In genomic region chr13:100524896-100525295, GRCm38 (mm10) we compare ENCODE assay signal across 20 mouse cellular contexts. TPM values are rescaled to one million over a fixed set of nuclear protein-coding genes. Genes with fewer than 3 reads are reported as not detected.
DNase-seq lines count a peak whose midpoint lies in the region; ATAC-seq and TF ChIP-seq lines count a peak whose summit lies in the region.
"Had no signal": no experiment of that assay in that cellular context is flagged by ENCODE, and none has a peak within 500 bp of the region (broad histone marks: within the 10 kb centered on the region; RNA-seq: fewer than 3 reads in every experiment).

No protein-coding gene starts in this region.

- H3K9ac ChIP-seq in forebrain, postnatal 0 days, result no peak overlapping the region
- no peak overlapping the region for H3K9ac ChIP-seq in forebrain, embryonic 16.5 days (replicated peaks; ENCODE audit: low read depth, low read length)
- no peak overlapping the region for H3K9ac ChIP-seq in liver, adult 2 months (ENCODE audit: low read depth, low read length)
- H3K9ac ChIP-seq in liver, embryonic 12.5 days, result no peak overlapping the region
- H3K9ac ChIP-seq: hindbrain, embryonic 12.5 days; hindbrain, embryonic 15.5 days had no signal

- no peak for TF ChIP-seq CTCF in forebrain, postnatal 0 days (IDR thresholded peaks at IDR 0.05; ENCODE audit: low read depth)
- no peak for TF ChIP-seq CTCF in liver, adult 2 months (IDR thresholded peaks at IDR 0.05; ENCODE audit: low read depth, low read length)

- no peaks in the 10 kb centered on the region for H3K27me3 ChIP-seq in forebrain, postnatal 0 days (ENCODE audit: insufficient read depth, low read length)
- no peaks in the 10 kb centered on the region for H3K27me3 ChIP-seq in forebrain, embryonic 16.5 days (replicated peaks; ENCODE audit: control insufficient read depth, insufficient read depth, low read length)
- H3K27me3 ChIP-seq in liver, adult 2 months (ENCODE audit: control insufficient read depth, insufficient read depth, low read length), result no peaks in the 10 kb centered on the region
- H3K27me3 ChIP-seq in liver, embryonic 12.5 days (replicated peaks), result no peaks in the 10 kb centered on the region
- H3K27me3 ChIP-seq: hindbrain, embryonic 12.5 days; hindbrain, embryonic 15.5 days; Patski had no signal

- no peaks in the 10 kb centered on the region for H3K36me3 ChIP-seq in forebrain, postnatal 0 days (ENCODE audit: insufficient read depth)
- H3K36me3 ChIP-seq in forebrain, embryonic 16.5 days (ENCODE audit: control insufficient read depth, insufficient read depth), result no peaks in the 10 kb centered on the region
- H3K36me3 ChIP-seq in liver, adult 2 months (ENCODE audit: control insufficient read depth, insufficient read depth, low read length), result no peaks in the 10 kb centered on the region
- H3K36me3 ChIP-seq in liver, embryonic 12.5 days, result 0 out of 2 replicates have a peak, but pooled peaks cover 3% of the 10 kb centered on the region
- H3K36me3 ChIP-seq: hindbrain, embryonic 12.5 days; hindbrain, embryonic 15.5 days had no signal

- no peaks in the 10 kb centered on the region for H3K9me3 ChIP-seq in forebrain, postnatal 0 days (ENCODE audit: low read length)
- no peaks in the 10 kb centered on the region for H3K9me3 ChIP-seq in forebrain, embryonic 16.5 days (ENCODE audit: control insufficient read depth, low read length)
- H3K9me3 ChIP-seq in liver, embryonic 12.5 days (replicated peaks), result 0 out of 2 replicates have a peak, but pooled peaks cover 3% of the 10 kb centered on the region
- H3K9me3 ChIP-seq: hindbrain, embryonic 12.5 days; hindbrain, embryonic 15.5 days had no signal

- no peak for TF ChIP-seq POLR2A in liver, adult 2 months (IDR thresholded peaks at IDR 0.05; ENCODE audit: extremely low read depth, insufficient read depth, low read length)

- no peak overlapping the region for H3K4me2 ChIP-seq in forebrain, postnatal 0 days (ENCODE audit: low read depth)
- no peak overlapping the region for H3K4me2 ChIP-seq in forebrain, embryonic 16.5 days (ENCODE audit: low read length)
- H3K4me2 ChIP-seq in liver, embryonic 12.5 days, result no peak overlapping the region
- H3K4me2 ChIP-seq: heart, embryonic 11.5 days; hindbrain, embryonic 12.5 days; hindbrain, embryonic 15.5 days had no signal

- H3K4me1 ChIP-seq in forebrain, postnatal 0 days (ENCODE audit: insufficient read depth), result peaks cover 3% of the 10 kb centered on the region; the same call in 1 of the 2 replicates
- H3K4me1 ChIP-seq in forebrain, embryonic 16.5 days (replicated peaks; ENCODE audit: control insufficient read depth, insufficient read depth, low read length), result peaks cover 4% of the 10 kb centered on the region
- H3K4me1 ChIP-seq in liver, adult 2 months (ENCODE audit: control insufficient read depth, insufficient read depth, low read length), result peaks cover 29% of the 10 kb centered on the region
- H3K4me1 ChIP-seq in liver, embryonic 12.5 days, result peaks cover 7% of the 10 kb centered on the region; the same call in 1 of the 2 replicates
- H3K4me1 ChIP-seq: hindbrain, embryonic 12.5 days; hindbrain, embryonic 15.5 days had no signal

- no peak; the same call in 1 of the 2 replicates for ATAC-seq in forebrain, postnatal 0 days
- no peak for ATAC-seq in forebrain, embryonic 16.5 days
- ATAC-seq in liver, embryonic 12.5 days, result no peak
- ATAC-seq: intestine, postnatal 0 days; Patski had no signal

- peak overlapping the region; percentile 54; the same call in 1 of the 2 replicates for H3K27ac ChIP-seq in forebrain, postnatal 0 days (ENCODE audit: low read depth, low read length)
- no peak overlapping the region for H3K27ac ChIP-seq in forebrain, embryonic 16.5 days (ENCODE audit: low read length)
- H3K27ac ChIP-seq in liver, adult 2 months (replicated peaks; ENCODE audit: insufficient read depth, low read depth, low read length), result no peak overlapping the region
- no peak overlapping the region for H3K27ac ChIP-seq in liver, embryonic 12.5 days
- H3K27ac ChIP-seq: heart, adult 2 months; hindbrain, embryonic 12.5 days; hindbrain, embryonic 15.5 days had no signal

- DNase-seq in forebrain, postnatal 0 days, result peak; percentile 15
- DNase-seq in liver, adult 2 months (ENCODE audit: extremely low read depth, low read depth, low spot score), result peak; percentile 65
- peak; percentile 33 for DNase-seq in brain, adult 2 months (ENCODE audit: low read depth, low spot score)
- DNase-seq in telencephalon, adult 2 months (ENCODE audit: low read depth, low spot score), result peak; percentile 3
- DNase-seq in c-Kit-positive CD71-positive TER-119-positive erythroid progenitor cells, embryonic 14.5 days (ENCODE audit: low spot score), result no peak
- no peak for DNase-seq in testis, postnatal 10 days (ENCODE audit: low spot score)
- DNase-seq: adrenal gland, adult 2 months; adrenal gland, postnatal 14 days; cerebellum, adult 18-20 months; cerebellum, adult 9-11 months; cerebellum, postnatal 36 days; gastrocnemius, postnatal 25 days; heart, adult 2 months had no signal

- H3K4me3 ChIP-seq in forebrain, postnatal 0 days (ENCODE audit: low read depth, low read length), result no peak overlapping the region
- H3K4me3 ChIP-seq in forebrain, embryonic 16.5 days (replicated peaks; ENCODE audit: low read length), result no peak overlapping the region
- no peak overlapping the region for H3K4me3 ChIP-seq in liver, adult 2 months (ENCODE audit: insufficient read depth, low read depth, low read length)
- no peak overlapping the region for H3K4me3 ChIP-seq in liver, embryonic 12.5 days
- H3K4me3 ChIP-seq: heart, adult 2 months; hindbrain, embryonic 12.5 days; hindbrain, embryonic 15.5 days had no signal

- WGBS in forebrain, postnatal 0 days, result 58% methylated on average over 6 of the region's 6 CpGs
- 79% methylated on average over 6 of the region's 6 CpGs for WGBS in forebrain, embryonic 16.5 days
- WGBS in liver, adult 2 months, result 27% methylated on average over 6 of the region's 6 CpGs
- WGBS in liver, embryonic 12.5 days (ENCODE audit: insufficient replicate concordance), result 73% methylated on average over 6 of the region's 6 CpGs

- H3K79me2 ChIP-seq in liver, adult 2 months (ENCODE audit: control insufficient read depth, insufficient read depth, low read length), result peaks cover 22% of the 10 kb centered on the region

RNA-seq across cellular contexts. Expression of gene Ocln, which starts 27.6 kb away (rescaled TPM):
- 13.5 and 15.8 TPM in 2 replicates for total RNA-seq in forebrain, postnatal 0 days (2014; rRNA removed)
- polyA plus RNA-seq in forebrain, postnatal 0 days (2015; fragmentation: Nextera tagmentation; extraction: Ambion mirVana), result 8.2 and 11.7 TPM in 2 replicates
- polyA plus RNA-seq in forebrain, embryonic 16.5 days (2015; fragmentation: Nextera tagmentation; extraction: Ambion mirVana), result 7.8 and 9.8 TPM in 2 replicates
- total RNA-seq in liver, adult 2 months (2014; rRNA removed), result 51.9 and 52.3 TPM in 2 replicates
- 6.1 and 7.3 TPM in 2 replicates for polyA plus RNA-seq in liver, adult 2 months (2012; rRNA removed)
- 6.7 and 6.9 TPM in 2 replicates for polyA plus RNA-seq in liver, embryonic 12.5 days (2016; fragmentation: Nextera tagmentation; extraction: Ambion mirVana)

RNA-seq across cellular contexts. Expression of gene Gtf2h2, which starts 32.5 kb away (rescaled TPM):
- total RNA-seq in forebrain, postnatal 0 days (2014; rRNA removed), result 41.5 and 44.9 TPM in 2 replicates
- polyA plus RNA-seq in forebrain, postnatal 0 days (2015; fragmentation: Nextera tagmentation; extraction: Ambion mirVana), result 47.6 and 58.8 TPM in 2 replicates
- 68.5 and 77.4 TPM in 2 replicates for polyA plus RNA-seq in forebrain, embryonic 16.5 days (2015; fragmentation: Nextera tagmentation; extraction: Ambion mirVana)
- total RNA-seq in liver, adult 2 months (2014; rRNA removed), result 17.3 and 20.8 TPM in 2 replicates
- polyA plus RNA-seq in liver, adult 2 months (2012; rRNA removed), result 8.8 and 19.1 TPM in 2 replicates
- 46.6 and 52.2 TPM in 2 replicates for polyA plus RNA-seq in liver, embryonic 12.5 days (2016; fragmentation: Nextera tagmentation; extraction: Ambion mirVana)

Comparison
In these comparisons a context has a peak if more than half of its experiments do, and no peak if none do; other contexts are left out.
1. DNase-seq: peak in forebrain, postnatal 0 days (single experiment), liver, adult 2 months (single experiment), brain, adult 2 months (single experiment) and telencephalon, adult 2 months (single experiment); none in c-Kit-positive CD71-positive TER-119-positive erythroid progenitor cells, embryonic 14.5 days (single experiment) and testis, postnatal 10 days (single experiment).